Mouse (Mus musculus): Measurements from ENCODE around the gene Faf2.

GRCm38 (mm10) chr13:54686139-54687053, 64.8 kb downstream of the Faf2 start:
- TF ChIP-seq POLR2A (IDR thresholded peaks at IDR 0.05; ENCODE audit: insufficient read length, low read depth) (no peak), REST (IDR thresholded peaks at IDR 0.05; ENCODE audit: insufficient read depth, insufficient read length) (no peak)
